Mouse (Mus musculus) gastrocnemius, adult 18-20 months (tissue): Measurements from ENCODE around the gene Plekhg1. TPM values are rescaled to one million over a fixed set of nuclear protein-coding genes. Genes with fewer than 3 reads are reported as not detected.

ENCODE experiments used
- DNase-seq: peaks from one replicate; pipeline ENCODE4 v3.0.0; 2021; ENCODE audit warnings: low spot score
- total RNA-seq, 2 experiments: library from RNA; stranded (reverse); gene quantifications; 2 replicates each; pipeline ENCODE4 v1.2.3; 2021

The Plekhg1 gene
- total RNA-seq, 2 experiments from 2014 or later, result 2.7 to 3.7 TPM

- DNase-seq, result no peak
These were observed 266.3 kb downstream of the Plekhg1 start for GRCm38 (mm10) chr10:4006296-4007015.

Other genes starting within 250 kb of the Plekhg1 start
- gene Iyd, start 200.1 kb upstream of the Plekhg1 start, total RNA-seq, result under 1 TPM in 1 of 2 experiments, not detected in 1; 0.14 TPM
- under 1 TPM; 0.27 to 0.40 TPM for gene Mthfd1l, start 232.8 kb downstream of the Plekhg1 start, total RNA-seq